Mouse (Mus musculus) neural tube, embryonic 14.5 days (tissue): ENCODE results near the gene Dcakd. TPM values are rescaled to one million over a fixed set of nuclear protein-coding genes. Genes with fewer than 3 reads are reported as not detected.

Experiments used
- ATAC-seq: fragments of 200-750 bp; cut with Nextera tagmentation; 2 replicates; pipeline ENCODE4 v1.8.0; 2017; ENCODE audit warnings: low read depth, mild to moderate bottlenecking, moderate TSS enrichment, moderate library complexity
- H3K27ac ChIP-seq: fragments of 300-500 bp; sonication (generic); 2 replicates; pipeline ENCODE4 v1.5.1; 2014; ENCODE audit warnings: low read depth, mild to moderate bottlenecking, control low read depth, low read length, moderate library complexity, mixed read lengths
- H3K27me3 ChIP-seq: fragments of 300-500 bp; sonication (generic); 2 replicates; pipeline ENCODE4 v1.6.1; 2014; ENCODE audit warnings: low read length; ENCODE audit not compliant: control insufficient read depth, insufficient read depth
- H3K36me3 ChIP-seq: fragments of 300-500 bp; sonication (generic); 2 replicates; pipeline ENCODE4 v1.6.1; 2014; ENCODE audit warnings: low read length, mixed read lengths; ENCODE audit not compliant: control insufficient read depth, insufficient read depth
- H3K4me1 ChIP-seq: fragments of 300-500 bp; sonication (generic); 2 replicates; pipeline ENCODE4 v1.6.1; 2014; ENCODE audit warnings: low read length; ENCODE audit not compliant: control insufficient read depth, insufficient read depth
- H3K4me2 ChIP-seq: fragments of 300-500 bp; sonication (generic); 2 replicates; pipeline ENCODE4 v1.6.1; 2014; ENCODE audit warnings: mild to moderate bottlenecking, low read depth, low read length, control low read depth
- H3K4me3 ChIP-seq: fragments of 300-500 bp; sonication (generic); 2 replicates; pipeline ENCODE4 v1.5.1; 2014; ENCODE audit warnings: low read depth, low read length, control low read depth, mixed read lengths
- H3K9ac ChIP-seq: fragments of 300-500 bp; sonication (generic); replicated peaks from 2 replicates; pipeline ENCODE4 v1.6.1; 2014; ENCODE audit warnings: low read depth, mild to moderate bottlenecking, control low read depth, low read length, mixed read lengths
- H3K9me3 ChIP-seq: fragments of 300-500 bp; sonication (generic); 2 replicates; pipeline ENCODE4 v1.6.1; 2016; ENCODE audit warnings: low read length; ENCODE audit not compliant: control insufficient read depth
- WGBS: fragments of 180-500 bp; shearing (Covaris S2); extraction: QIAGEN DNeasy Blood & Tissue Kit; methylation state at CpG from one replicate; pipeline ENCODE4 v1.1.7; 2014; 5-methylcytosine and 5-hydroxymethylcytosine counted together
- microRNA-seq: library from miRNA; unstranded; fragments of <30 nt; microRNA quantifications from one replicate; pipeline ENCODE4, GENCODE M21; 2016
- polyA plus RNA-seq: library from polyadenylated mRNA; unstranded; fragments of >200 nt; fragmentation: Nextera tagmentation; extraction: Ambion mirVana; gene quantifications from 2 replicates; pipeline ENCODE4 v1.2.1, GENCODE M21; 2014

Dcakd gene
- polyA plus RNA-seq, 1 experiment from 2014 or later, result 193 TPM

DNA sequence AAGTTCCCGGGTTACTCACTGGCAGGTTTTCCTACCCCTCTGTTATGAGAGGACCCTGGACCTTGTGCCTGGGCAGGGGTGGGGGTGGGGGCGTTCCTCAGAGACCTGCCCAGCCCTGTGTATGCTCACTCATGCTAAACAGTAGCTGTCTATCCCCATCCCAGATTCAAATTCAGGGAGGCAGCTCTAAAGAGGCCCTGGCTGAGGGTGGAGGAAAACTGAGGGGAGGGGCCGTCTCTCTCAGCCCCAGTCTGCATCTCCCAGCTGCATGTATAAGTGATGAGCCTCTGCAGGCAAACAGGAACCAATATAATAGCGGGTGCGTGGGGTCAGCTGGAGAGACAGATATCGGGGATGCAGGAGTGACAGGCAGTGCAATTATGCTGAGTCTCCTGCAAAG is 75.2 kb downstream of the Dcakd start:
- Histone ChIP-seq H3K4me2 (no peak overlapping the region), H3K27ac (no peak overlapping the region), H3K4me1 (peaks cover 7% of the 10 kb centered on the region; the same call in 1 of the 2 replicates), H3K9ac (no peak overlapping the region), H3K9me3 (no peaks in the 10 kb centered on the region), H3K27me3 (peaks cover 9% of the 10 kb centered on the region; the same call in 1 of the 2 replicates), H3K36me3 (no peaks in the 10 kb centered on the region), H3K4me3 (no peak overlapping the region)
- WGBS, result 22% methylated on average over 6 of the region's 6 CpGs
- no peak for ATAC-seq

GRCm38 (mm10) chr11:102948043-102948961 is 79.8 kb downstream of the Dcakd start:
- Histone ChIP-seq H3K36me3 (no peaks in the 10 kb centered on the region), H3K27me3 (peaks cover 54% of the 10 kb centered on the region), H3K27ac (no peak overlapping the region), H3K4me1 (peaks cover 10% of the 10 kb centered on the region; the same call in 1 of the 2 replicates), H3K9ac (peak overlapping the region; percentile 33; the same call in 1 of the 2 replicates), H3K4me3 (peak overlapping the region; percentile 17), H3K4me2 (peak overlapping the region; percentile 50), H3K9me3 (no peaks in the 10 kb centered on the region)
- ATAC-seq, result no peak
- under 1% methylated on average over 34 of the region's 51 CpGs for WGBS

- ATAC-seq, result peak; percentile 10; the same call in 1 of the 2 replicates
- peaks cover 56% of the 10 kb centered on the region for H3K27me3 ChIP-seq
- peak overlapping the region; percentile 31 for H3K4me3 ChIP-seq
- no peaks in the 10 kb centered on the region for H3K9me3 ChIP-seq
- WGBS, result 5% methylated on average over 8 of the region's 8 CpGs
- no peaks in the 10 kb centered on the region for H3K36me3 ChIP-seq
- H3K27ac ChIP-seq, result no peak overlapping the region
- H3K9ac ChIP-seq, result no peak overlapping the region
- peaks cover 10% of the 10 kb centered on the region; the same call in 1 of the 2 replicates for H3K4me1 ChIP-seq
- peak overlapping the region; percentile 50 for H3K4me2 ChIP-seq
Observed at GRCm38 (mm10) chr11:102946992-102947343, 81.2 kb downstream of the Dcakd start.

GRCm38 (mm10) chr11:102946265-102946991 is 81.7 kb downstream of the Dcakd start, which contains the start of gene C1ql1:
C1ql1 (minus strand) TSS chr11:102946688.
- Histone ChIP-seq H3K4me3 (peak within 1 kb of the TSS; percentile 31), H3K9me3 (no peaks in the 10 kb centered on the region), H3K36me3 (no peaks in the 10 kb centered on the region), H3K4me1 (peaks cover 10% of the 10 kb centered on the region; the same call in 1 of the 2 replicates), H3K27ac (no peak within 1 kb of the TSS), H3K27me3 (peaks cover 56% of the 10 kb centered on the region), H3K9ac (peak within 1 kb of the TSS; percentile 39; the same call in 1 of the 2 replicates), H3K4me2 (peak within 1 kb of the TSS; percentile 50)
- ATAC-seq, result peak; percentile 64; the same call in 1 of the 2 replicates
- WGBS, result 1% methylated on average over 61 of the region's 87 CpGs

GRCm38 (mm10) chr11:102945306-102946264 is 82.5 kb downstream of the Dcakd start:
- 2% methylated on average over 54 of the region's 54 CpGs for WGBS
- Histone ChIP-seq H3K4me3 (peak overlapping the region; percentile 31; the same call in 1 of the 2 replicates), H3K9ac (peak overlapping the region; percentile 39; the same call in 1 of the 2 replicates), H3K4me1 (peaks cover 10% of the 10 kb centered on the region; the same call in 1 of the 2 replicates), H3K9me3 (no peaks in the 10 kb centered on the region), H3K27ac (no peak overlapping the region), H3K36me3 (no peaks in the 10 kb centered on the region), H3K27me3 (peaks cover 60% of the 10 kb centered on the region), H3K4me2 (peak overlapping the region; percentile 50)
- no peak for ATAC-seq

Small RNAs within 50 kb of the gene (microRNA-seq; reads per million reads assigned to microRNA genes)
- gene Mir6931, result not detected

Other genes starting within 250 kb of the Dcakd start
- gene Gjc1, start 208.6 kb downstream of the Dcakd start, polyA plus RNA-seq, result 34.1 and 34.7 TPM in 2 replicates
- 5.0 and 10.2 TPM in 2 replicates for gene Higd1b, start 192.5 kb downstream of the Dcakd start, polyA plus RNA-seq
- gene Eftud2, start 147.3 kb downstream of the Dcakd start, polyA plus RNA-seq, result 113 and 135 TPM in 2 replicates
- gene Ccdc103, start 147.1 kb downstream of the Dcakd start, polyA plus RNA-seq, result 2.1 and 2.4 TPM in 2 replicates
- 0.17 TPM in 1 of 2 replicates, not detected in the other for gene Fam187a, start 143.2 kb downstream of the Dcakd start, polyA plus RNA-seq
- gene Gfap, start 127.4 kb downstream of the Dcakd start, polyA plus RNA-seq, result 0.17 and 0.88 TPM in 2 replicates
- 0.84 and 0.88 TPM in 2 replicates for gene Kif18b, start 103.2 kb downstream of the Dcakd start, polyA plus RNA-seq
- 5.6 and 6.8 TPM in 2 replicates for gene C1ql1, start 81.6 kb downstream of the Dcakd start, polyA plus RNA-seq
- gene Nmt1, start 143 bp downstream of the Dcakd start, polyA plus RNA-seq, result 27.9 and 35.5 TPM in 2 replicates
- gene Plcd3, start 73.3 kb upstream of the Dcakd start, polyA plus RNA-seq, result 1.3 and 1.4 TPM in 2 replicates
- 8.1 and 8.2 TPM in 2 replicates for gene Acbd4, start 73.3 kb upstream of the Dcakd start, polyA plus RNA-seq
- gene Hexim1, start 87.9 kb upstream of the Dcakd start, polyA plus RNA-seq, result 5.8 and 6.1 TPM in 2 replicates
- 24.4 and 29.8 TPM in 2 replicates for gene Hexim2, start 104.1 kb upstream of the Dcakd start, polyA plus RNA-seq
- gene Fmnl1, start 142.8 kb upstream of the Dcakd start, polyA plus RNA-seq, result 5.1 and 9.2 TPM in 2 replicates
- gene 1700023F06Rik, start 180.2 kb upstream of the Dcakd start, polyA plus RNA-seq, result 1.4 and 2.4 TPM in 2 replicates
- 0.32 and 0.92 TPM in 2 replicates for gene Spata32, start 190.1 kb upstream of the Dcakd start, polyA plus RNA-seq
- gene Map3k14, start 239.1 kb upstream of the Dcakd start, polyA plus RNA-seq, result 3.0 and 4.1 TPM in 2 replicates